Mouse (Mus musculus) limb, embryonic 14.5 days (tissue): Measurements from ENCODE around the gene Msh5. TPM values are rescaled to one million over a fixed set of nuclear protein-coding genes. Genes with fewer than 3 reads are reported as not detected.
A peak's percentile ranks its signal among the peaks of the same experiment; 100 is the strongest.

Experiments
- ATAC-seq: fragments of 200-750 bp; cut with Nextera tagmentation; 2 replicates; pipeline ENCODE4 v1.8.0; 2017; ENCODE audit warnings: low read depth, moderate number of reproducible peaks, moderate TSS enrichment; ENCODE audit not compliant: low FRiP score
- DNase-seq: peaks from one replicate; pipeline ENCODE4 v3.0.0-alpha.2; 2015; ENCODE audit warnings: low spot score
- H3K27ac ChIP-seq: fragments of 300-500 bp; sonication (generic); replicated peaks from 2 replicates; pipeline ENCODE4 v1.5.1; 2014; ENCODE audit warnings: low read depth, mild to moderate bottlenecking, low read length, moderate library complexity, mixed read lengths
- H3K27me3 ChIP-seq: fragments of 300-500 bp; sonication (generic); 2 replicates; pipeline ENCODE4 v1.6.1; 2014; ENCODE audit warnings: low read length, mixed read lengths; ENCODE audit not compliant: control insufficient read depth, insufficient read depth
- H3K36me3 ChIP-seq: fragments of 300-500 bp; sonication (generic); 2 replicates; pipeline ENCODE4 v1.6.1; 2014; ENCODE audit warnings: mild to moderate bottlenecking, low read length, moderate library complexity, mixed read lengths; ENCODE audit not compliant: control insufficient read depth, insufficient read depth
- H3K4me1 ChIP-seq: fragments of 300-500 bp; sonication (generic); 2 replicates; pipeline ENCODE4 v1.6.1; 2014; ENCODE audit warnings: antibody characterized with exemption, low read length, mixed read lengths; ENCODE audit not compliant: control insufficient read depth, insufficient read depth
- H3K4me2 ChIP-seq: fragments of 300-500 bp; sonication (generic); replicated peaks from 2 replicates; pipeline ENCODE4 v1.6.1; 2014; ENCODE audit warnings: low read depth, mild to moderate bottlenecking, low read length, moderate library complexity; ENCODE audit not compliant: severe bottlenecking
- H3K4me3 ChIP-seq: fragments of 300-500 bp; sonication (generic); replicated peaks from 2 replicates; pipeline ENCODE4 v1.5.1; 2014; ENCODE audit warnings: low read length
- H3K9ac ChIP-seq: fragments of 300-500 bp; sonication (generic); 2 replicates; pipeline ENCODE4 v1.6.1; 2014; ENCODE audit warnings: mild to moderate bottlenecking, low read depth, low read length, moderate library complexity; ENCODE audit not compliant: severe bottlenecking
- H3K9me3 ChIP-seq: fragments of 300-500 bp; sonication (generic); 2 replicates; pipeline ENCODE4 v1.6.1; 2016; ENCODE audit warnings: low read length; ENCODE audit not compliant: control insufficient read depth
- POLR2A ChIP-seq: fragments of 200-500 bp; IDR thresholded peaks from 2 replicates; pipeline ENCODE4 v1.8.0; 2012; ENCODE audit warnings: inconsistent platforms, mild to moderate bottlenecking, moderate library complexity, borderline replicate concordance; ENCODE audit not compliant: insufficient read depth, insufficient read length; ENCODE audit errors: extremely low read depth
- WGBS: fragments of 180-500 bp; shearing (Covaris S2); extraction: QIAGEN DNeasy Blood & Tissue Kit; methylation state at CpG from one replicate; pipeline ENCODE4 v1.1.7; 2014; 5-methylcytosine and 5-hydroxymethylcytosine counted together
- polyA plus RNA-seq, 2 experiments: library from polyadenylated mRNA; depleted of rRNA in 1 of 2; stranded (reverse) in 1 of 2; unstranded in 1 of 2; fragments of >200 nt; fragmentation: Nextera tagmentation in 1 of 2; extraction: Ambion mirVana in 1 of 2; gene quantifications; 2 replicates each; pipeline versions ENCODE4 v1.2.1 to v1.2.3; 2012 to 2014

Msh5 gene
- polyA plus RNA-seq, 2 experiments: 3.5 to 6.4 TPM

- Histone ChIP-seq H3K36me3 (no peaks in the 10 kb centered on the region), H3K4me1 (peaks cover 13% of the 10 kb centered on the region; the same call in 1 of the 2 replicates), H3K9ac (0 out of 2 replicates have a peak within 1 kb of the TSS, but pooled peaks have one; percentile 34), H3K4me3 (peak within 1 kb of the TSS; percentile 7), H3K27me3 (no peaks in the 10 kb centered on the region), H3K27ac (peak within 1 kb of the TSS; percentile 61), H3K4me2 (peak within 1 kb of the TSS; percentile 8; the same call in 1 of the 2 replicates), H3K9me3 (no peaks in the 10 kb centered on the region)
- WGBS: 34% methylated on average over 13 of the region's 13 CpGs
- TF ChIP-seq POLR2A: no peak
- DNase-seq (peak; percentile 73), ATAC-seq (peak; percentile 77)
These were observed 19.1 kb downstream of the Msh5 start, which contains the start of gene Sapcd1 for GRCm38 (mm10) chr17:35027277-35028068. Gene Sapcd1, minus strand, starts transcription at chr17:35028016.

- no peak for TF ChIP-seq POLR2A
- Histone ChIP-seq H3K4me1 (peaks cover 18% of the 10 kb centered on the region), H3K4me3 (no peak overlapping the region), H3K4me2 (0 out of 2 replicates have a peak overlapping the region, but pooled peaks have one; percentile 3), H3K9ac (no peak overlapping the region; the same call in 1 of the 2 replicates), H3K27ac (no peak overlapping the region), H3K36me3 (no peaks in the 10 kb centered on the region), H3K27me3 (no peaks in the 10 kb centered on the region), H3K9me3 (no peaks in the 10 kb centered on the region)
- ATAC-seq: no peak
- DNase-seq: no peak
- WGBS: 76% methylated on average over 5 of the region's 5 CpGs
These were observed 20.3 kb downstream of the Msh5 start for GRCm38 (mm10) chr17:35026206-35026605.

- Histone ChIP-seq H3K9ac (no peak overlapping the region), H3K27ac (no peak overlapping the region), H3K27me3 (no peaks in the 10 kb centered on the region)
These were observed 21.7 kb downstream of the Msh5 start for GRCm38 (mm10) chr17:35024691-35025488.

GRCm38 (mm10) chr17:35024261-35024660 is 22.3 kb downstream of the Msh5 start:
- no peak overlapping the region for H3K4me3 ChIP-seq
- no peak for ATAC-seq
- H3K9ac ChIP-seq: no peak overlapping the region
- DNase-seq: no peak
- no peak for TF ChIP-seq POLR2A
- H3K4me2 ChIP-seq: no peak overlapping the region
- H3K27ac ChIP-seq: no peak overlapping the region
- H3K9me3 ChIP-seq: no peaks in the 10 kb centered on the region
- WGBS: 66% methylated on average over 13 of the region's 13 CpGs
- no peaks in the 10 kb centered on the region for H3K27me3 ChIP-seq
- peaks cover 18% of the 10 kb centered on the region for H3K4me1 ChIP-seq
- no peaks in the 10 kb centered on the region for H3K36me3 ChIP-seq

More at GRCm38 (mm10) chr17:35024691-35025488, 21.7 kb downstream of the Msh5 start:
- DNase-seq (no peak), ATAC-seq (no peak)
- Histone ChIP-seq H3K4me3 (no peak overlapping the region), H3K4me2 (no peak overlapping the region), H3K9me3 (no peaks in the 10 kb centered on the region), H3K36me3 (no peaks in the 10 kb centered on the region), H3K4me1 (peaks cover 18% of the 10 kb centered on the region)
- no peak for TF ChIP-seq POLR2A
- WGBS: 85% methylated on average over 3 of the region's 10 CpGs

GRCm38 (mm10) chr17:35023756-35024155 is 22.8 kb downstream of the Msh5 start:
- 69% methylated on average over 4 of the region's 4 CpGs for WGBS
- Histone ChIP-seq H3K36me3 (no peaks in the 10 kb centered on the region), H3K9ac (no peak overlapping the region), H3K9me3 (no peaks in the 10 kb centered on the region), H3K27me3 (no peaks in the 10 kb centered on the region), H3K4me1 (peaks cover 18% of the 10 kb centered on the region), H3K27ac (no peak overlapping the region), H3K4me2 (no peak overlapping the region), H3K4me3 (no peak overlapping the region)
- no peak for DNase-seq
- TF ChIP-seq POLR2A: no peak
- no peak for ATAC-seq
